Mouse (Mus musculus): ENCODE results near the gene Hrct1.
A peak's percentile ranks its signal among the peaks of the same experiment; 100 is the strongest.

Hrct1 gene

DNA sequence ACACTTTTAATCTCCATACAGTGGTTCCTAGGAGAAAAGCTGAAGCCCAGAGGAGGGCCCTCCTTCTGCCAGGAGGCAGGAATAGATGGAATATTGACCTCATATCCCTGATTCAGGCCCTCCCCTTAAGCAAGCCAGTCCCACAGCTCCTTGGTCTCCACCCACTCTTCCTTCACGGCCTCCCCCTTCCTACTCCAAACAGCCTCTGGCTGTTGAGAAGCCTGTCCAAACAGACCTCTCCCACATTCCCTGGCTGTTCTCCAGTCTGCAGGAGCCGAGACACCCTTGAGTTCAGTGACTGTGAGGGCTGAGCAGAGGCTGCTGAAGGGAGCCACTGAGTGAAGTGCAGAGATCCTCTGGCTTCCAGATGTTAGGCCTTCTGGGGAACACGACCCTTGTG lies at the start of gene Hrct1:
TSS of gene Hrct1 (plus strand) at position 194 of the 400 bp plus-strand sequence.
- DNase-seq (ENCODE audit: low read depth, low spot score), result no peak

GRCm38 (mm10) chr4:43678541-43678940 lies 48.4 kb upstream of the Hrct1 start:
- DNase-seq (ENCODE audit: low read depth, low spot score), result no peak

- no peak for DNase-seq (ENCODE audit: low read depth, low spot score)
Measured at GRCm38 (mm10) chr4:43679416-43680043, 47.5 kb upstream of the Hrct1 start.

- DNase-seq (ENCODE audit: low read depth, low spot score), result no peak
Measured at GRCm38 (mm10) chr4:43690021-43690420, 37.0 kb upstream of the Hrct1 start.

- no peak for DNase-seq (ENCODE audit: low read depth, low spot score)
Measured at GRCm38 (mm10) chr4:43691026-43691425, 36.0 kb upstream of the Hrct1 start.

- no peak for DNase-seq (ENCODE audit: low read depth, low spot score)
Measured at GRCm38 (mm10) chr4:43693806-43694241, 33.2 kb upstream of the Hrct1 start.

DNA sequence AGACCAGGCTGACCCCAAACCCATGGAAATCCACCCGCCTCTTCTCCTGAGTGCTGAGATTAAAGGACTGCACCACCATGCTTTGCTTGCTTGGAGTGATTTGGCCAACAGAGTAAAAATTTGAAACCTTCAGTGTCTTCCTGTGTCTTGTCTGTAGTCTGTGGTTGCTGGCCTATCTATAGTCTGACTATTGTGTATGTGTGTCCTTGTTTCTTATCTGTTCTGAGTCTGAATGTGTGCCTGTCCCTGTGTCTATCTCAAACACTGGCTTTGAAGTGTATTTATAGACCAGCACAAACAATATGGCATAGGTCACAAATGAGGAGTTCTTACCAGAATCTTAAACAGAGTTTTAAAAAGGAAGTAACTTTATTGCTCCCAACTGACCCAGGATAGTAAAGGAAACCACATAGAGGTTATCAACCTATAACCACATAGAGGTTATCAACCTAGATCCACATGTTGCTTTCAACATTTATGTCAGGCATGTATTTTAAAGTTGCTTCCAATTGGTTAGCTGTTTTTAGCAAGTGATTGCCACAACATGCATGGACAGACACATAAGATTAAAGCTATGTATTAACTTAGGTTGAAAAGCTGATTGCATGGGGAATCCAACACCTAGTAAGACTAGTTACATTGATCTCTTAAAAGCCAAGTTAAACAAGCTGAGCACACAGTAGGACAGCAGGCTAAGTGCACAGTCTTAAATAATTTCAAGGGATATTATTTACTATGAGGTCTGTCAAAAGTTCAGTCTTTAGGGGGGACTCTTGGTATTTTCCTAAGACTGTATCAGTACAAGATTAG lies 32.3 kb upstream of the Hrct1 start:
- no peak for DNase-seq (ENCODE audit: low read depth, low spot score)

GRCm38 (mm10) chr4:43695249-43695671 lies 31.7 kb upstream of the Hrct1 start:
- no peak for DNase-seq (ENCODE audit: low read depth, low spot score)

DNA sequence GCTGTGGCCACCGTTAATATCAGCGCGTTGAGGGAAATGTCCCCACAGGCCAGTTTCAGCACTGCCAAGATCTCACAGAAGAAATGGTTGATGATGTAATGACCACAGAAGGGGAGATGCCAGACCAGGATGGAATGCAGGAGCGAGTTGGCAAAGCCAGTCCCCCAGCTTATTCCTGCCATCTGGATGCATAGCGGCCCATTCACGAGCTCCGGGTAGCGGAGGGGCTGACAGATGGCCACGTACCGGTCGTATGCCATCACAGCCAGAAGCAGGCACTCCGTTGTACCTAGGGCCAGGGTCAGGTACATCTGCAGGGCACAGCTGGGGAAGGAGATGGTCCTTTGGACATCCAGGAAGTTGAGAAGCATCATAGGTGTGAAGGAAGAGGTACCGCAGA lies 30.4 kb upstream of the Hrct1 start:
- DNase-seq (ENCODE audit: low read depth, low spot score), result no peak

DNA sequence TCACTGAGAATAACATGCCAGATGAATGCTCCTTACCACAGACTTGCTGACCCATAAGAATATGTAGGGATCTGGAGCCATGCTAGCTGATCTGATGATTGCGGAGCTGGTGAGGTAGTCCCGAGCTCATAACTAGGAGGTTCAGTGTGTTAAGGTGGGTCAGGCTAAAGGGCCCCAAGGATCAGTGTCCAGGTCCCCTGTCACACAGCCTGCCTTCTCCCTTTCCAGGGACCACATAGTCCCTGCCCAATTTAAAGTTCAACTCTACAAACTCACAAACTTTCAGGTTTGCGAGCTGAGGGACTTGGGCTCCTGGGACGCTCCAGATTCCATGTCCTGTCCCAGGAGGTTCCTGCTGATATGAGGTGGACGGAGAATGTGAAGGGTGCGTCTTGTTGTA lies 26.3 kb upstream of the Hrct1 start, which contains the start of gene Olfr70:
TSS of gene Olfr70 (minus strand) at position 101 of the 400 bp plus-strand sequence.
- no peak for DNase-seq (ENCODE audit: low read depth, low spot score)

DNA sequence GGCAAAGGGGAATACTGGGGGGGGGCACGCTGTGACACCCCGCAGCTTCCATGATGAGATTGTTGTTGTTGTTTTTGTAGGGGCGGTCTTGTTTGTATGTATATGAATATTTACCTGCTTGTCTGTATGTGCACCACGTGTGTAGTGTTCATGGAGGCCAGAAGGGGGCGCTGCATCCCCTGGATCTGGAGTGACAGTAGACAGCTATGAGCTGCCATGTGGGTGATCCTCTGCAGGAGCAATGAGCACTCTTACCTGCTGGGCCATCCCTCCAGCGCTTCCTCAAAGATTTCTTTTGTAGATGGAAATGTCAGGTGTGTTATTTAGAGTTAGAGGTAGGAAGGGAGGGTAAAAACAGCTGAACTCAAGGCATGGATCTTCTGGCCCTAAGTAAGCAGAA lies 23.5 kb upstream of the Hrct1 start:
- DNase-seq (ENCODE audit: low read depth, low spot score), result peak; percentile 8

- DNase-seq (ENCODE audit: low read depth, low spot score), result no peak
Measured at GRCm38 (mm10) chr4:43703851-43704250, 23.1 kb upstream of the Hrct1 start.

- DNase-seq (ENCODE audit: low read depth, low spot score), result no peak
Measured at GRCm38 (mm10) chr4:43705991-43706390, 21.0 kb upstream of the Hrct1 start.

- DNase-seq (ENCODE audit: low read depth, low spot score), result no peak
Measured at GRCm38 (mm10) chr4:43709869-43710268, 17.1 kb upstream of the Hrct1 start, which contains the start of gene Olfr71. TSS of gene Olfr71 (minus strand) at chr4:43710255.

- DNase-seq (ENCODE audit: low read depth, low spot score), result peak; percentile 34
Measured at GRCm38 (mm10) chr4:43711821-43712220, 15.2 kb upstream of the Hrct1 start.

- no peak for DNase-seq (ENCODE audit: low read depth, low spot score)
Measured at GRCm38 (mm10) chr4:43713652-43714219, 13.3 kb upstream of the Hrct1 start.

DNA sequence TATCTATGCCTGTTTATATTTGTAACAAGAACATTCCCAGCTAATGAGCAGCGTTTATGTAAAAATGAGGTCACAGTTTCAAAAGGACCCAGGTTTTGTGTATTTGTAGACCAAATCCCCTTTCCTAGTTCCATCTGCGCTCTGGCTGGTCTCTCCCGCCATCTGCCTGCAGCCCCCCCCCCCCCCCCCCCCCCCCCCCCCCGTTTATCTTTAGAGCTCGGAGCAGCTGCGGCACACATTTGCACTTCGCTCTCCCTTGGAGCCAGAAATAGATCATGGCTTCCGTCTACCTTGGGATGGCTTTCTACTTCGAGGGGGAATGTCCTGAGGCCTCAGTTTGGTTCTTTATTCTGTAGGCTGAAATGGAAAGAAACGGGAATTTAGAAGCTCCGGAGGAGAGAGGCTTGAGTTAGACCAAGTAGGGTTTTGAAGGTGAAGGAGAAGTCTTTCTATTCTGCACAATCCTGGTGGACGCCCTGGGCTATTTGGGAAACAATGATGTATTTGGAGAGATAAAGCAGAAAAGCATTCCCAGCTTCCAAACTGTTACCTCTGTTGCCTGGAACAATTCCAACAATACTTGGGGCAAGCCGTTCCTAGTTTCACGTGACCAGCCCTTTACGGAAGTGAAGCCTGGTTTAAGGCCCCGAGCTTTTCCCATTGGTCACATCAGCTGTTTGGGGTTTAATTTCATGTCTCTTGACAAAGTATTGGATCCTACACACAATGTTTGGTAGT lies 6.3 kb upstream of the Hrct1 start:
- no peak for DNase-seq (ENCODE audit: low read depth, low spot score)

GRCm38 (mm10) chr4:43722191-43722590 lies 4.8 kb upstream of the Hrct1 start:
- DNase-seq (ENCODE audit: low read depth, low spot score), result no peak

GRCm38 (mm10) chr4:43724764-43725163 lies 2.2 kb upstream of the Hrct1 start:
- no peak for DNase-seq (ENCODE audit: low read depth, low spot score)

- DNase-seq (ENCODE audit: low read depth, low spot score), result no peak
Measured at GRCm38 (mm10) chr4:43726228-43726993, 577 bp upstream of the Hrct1 start.

All from c-Kit-negative CD71-positive TER-119-positive erythroid progenitor cells, embryonic 14.5 days (primary cell).